Mouse (Mus musculus) spleen, adult 2 months (tissue): Measurements from ENCODE around the gene Sptan1.

Experiments used
- CTCF ChIP-seq: fragments of 200-500 bp; IDR thresholded peaks from 2 replicates; pipeline ENCODE4 v1.5.1; 2011; ENCODE audit warnings: mild to moderate bottlenecking, inconsistent platforms; ENCODE audit not compliant: insufficient read depth, insufficient read length, insufficient replicate concordance; ENCODE audit errors: extremely low read depth
- POLR2A ChIP-seq: fragments of 200-500 bp; IDR thresholded peaks from 2 replicates; pipeline ENCODE4 v1.6.1; 2011; ENCODE audit warnings: low read depth, low read length, inconsistent platforms

GRCm38 (mm10) chr2:30080181-30080800, 114.9 kb downstream of the Sptan1 start:
- no peak for TF ChIP-seq CTCF
- no peak for TF ChIP-seq POLR2A
